Mouse (Mus musculus) spleen, postnatal 4 days (tissue): Measurements from ENCODE around the gene Gm773.
"Not testable (repeated sequence)": the region's sequence is repeated elsewhere in the genome, so short reads cannot be mapped to it uniquely, and the experiment has no call there.

Experiments used
- DNase-seq, 2 experiments: peaks; one replicate each; pipeline ENCODE4 v3.0.0; 2022; ENCODE audit warnings: low spot score in 2 of 2

Gm773 gene

GRCm38 (mm10) chrX:56212771-56213170, at the start of gene Gm773:
Gene Gm773, minus strand, starts transcription at chrX:56212881.
- no peak for DNase-seq

GRCm38 (mm10) chrX:56186449-56186848, 26.2 kb downstream of the Gm773 start:
- DNase-seq, result not testable (repeated sequence)

DNA sequence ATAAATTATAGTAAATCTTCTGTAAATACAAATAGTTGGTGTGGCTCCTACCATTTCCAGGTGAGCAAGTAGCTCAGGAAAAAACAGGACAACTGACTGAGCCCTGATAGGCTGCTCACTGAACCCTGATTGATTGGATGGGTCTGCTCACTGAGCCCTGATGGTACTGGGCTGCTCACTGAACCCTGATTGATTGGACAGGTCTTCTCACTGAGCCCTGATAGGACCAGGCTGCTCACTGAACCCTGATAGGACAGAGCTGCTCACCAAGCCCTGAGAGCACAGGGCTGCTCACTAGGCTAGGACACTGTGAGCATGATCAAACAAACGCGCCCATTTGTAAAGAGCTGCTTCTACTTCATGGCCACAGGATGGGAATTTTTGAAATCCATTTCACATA, 61.3 kb downstream of the Gm773 start:
- no peak for DNase-seq
